Mouse (Mus musculus) neural tube, embryonic 14.5 days (tissue): Measurements from ENCODE around the gene Megf8. TPM values are rescaled to one million over a fixed set of nuclear protein-coding genes. Genes with fewer than 3 reads are reported as not detected.

Experiments
- ATAC-seq: fragments of 200-750 bp; cut with Nextera tagmentation; 2 replicates; pipeline ENCODE4 v1.8.0; 2017; ENCODE audit warnings: low read depth, mild to moderate bottlenecking, moderate TSS enrichment, moderate library complexity
- H3K27ac ChIP-seq: fragments of 300-500 bp; sonication (generic); 2 replicates; pipeline ENCODE4 v1.5.1; 2014; ENCODE audit warnings: low read depth, mild to moderate bottlenecking, control low read depth, low read length, moderate library complexity, mixed read lengths
- H3K27me3 ChIP-seq: fragments of 300-500 bp; sonication (generic); 2 replicates; pipeline ENCODE4 v1.6.1; 2014; ENCODE audit warnings: low read length; ENCODE audit not compliant: control insufficient read depth, insufficient read depth
- H3K36me3 ChIP-seq: fragments of 300-500 bp; sonication (generic); 2 replicates; pipeline ENCODE4 v1.6.1; 2014; ENCODE audit warnings: low read length, mixed read lengths; ENCODE audit not compliant: control insufficient read depth, insufficient read depth
- H3K4me1 ChIP-seq: fragments of 300-500 bp; sonication (generic); 2 replicates; pipeline ENCODE4 v1.6.1; 2014; ENCODE audit warnings: low read length; ENCODE audit not compliant: control insufficient read depth, insufficient read depth
- H3K4me2 ChIP-seq: fragments of 300-500 bp; sonication (generic); 2 replicates; pipeline ENCODE4 v1.6.1; 2014; ENCODE audit warnings: mild to moderate bottlenecking, low read depth, low read length, control low read depth
- H3K4me3 ChIP-seq: fragments of 300-500 bp; sonication (generic); 2 replicates; pipeline ENCODE4 v1.5.1; 2014; ENCODE audit warnings: low read depth, low read length, control low read depth, mixed read lengths
- H3K9ac ChIP-seq: fragments of 300-500 bp; sonication (generic); replicated peaks from 2 replicates; pipeline ENCODE4 v1.6.1; 2014; ENCODE audit warnings: low read depth, mild to moderate bottlenecking, control low read depth, low read length, mixed read lengths
- H3K9me3 ChIP-seq: fragments of 300-500 bp; sonication (generic); 2 replicates; pipeline ENCODE4 v1.6.1; 2016; ENCODE audit warnings: low read length; ENCODE audit not compliant: control insufficient read depth
- WGBS: fragments of 180-500 bp; shearing (Covaris S2); extraction: QIAGEN DNeasy Blood & Tissue Kit; methylation state at CpG from one replicate; pipeline ENCODE4 v1.1.7; 2014; 5-methylcytosine and 5-hydroxymethylcytosine counted together
- polyA plus RNA-seq: library from polyadenylated mRNA; unstranded; fragments of >200 nt; fragmentation: Nextera tagmentation; extraction: Ambion mirVana; gene quantifications from 2 replicates; pipeline ENCODE4 v1.2.1, GENCODE M21; 2014

The Megf8 gene
- polyA plus RNA-seq, 1 experiment from 2014 or later, result 22.6 TPM

- H3K27me3 ChIP-seq, result no peaks in the 10 kb centered on the region
- peak; percentile 21; the same call in 1 of the 2 replicates for ATAC-seq
- no peaks in the 10 kb centered on the region for H3K9me3 ChIP-seq
- no peak overlapping the region for H3K4me2 ChIP-seq
- peaks cover 34% of the 10 kb centered on the region for H3K36me3 ChIP-seq
- H3K27ac ChIP-seq, result no peak overlapping the region
- H3K4me3 ChIP-seq, result no peak overlapping the region
- no peaks in the 10 kb centered on the region for H3K4me1 ChIP-seq
- WGBS, result 81% methylated on average over 12 of the region's 12 CpGs
- H3K9ac ChIP-seq, result no peak overlapping the region
These were observed 17.5 kb downstream of the Megf8 start for GRCm38 (mm10) chr7:25334472-25334871.

DNA sequence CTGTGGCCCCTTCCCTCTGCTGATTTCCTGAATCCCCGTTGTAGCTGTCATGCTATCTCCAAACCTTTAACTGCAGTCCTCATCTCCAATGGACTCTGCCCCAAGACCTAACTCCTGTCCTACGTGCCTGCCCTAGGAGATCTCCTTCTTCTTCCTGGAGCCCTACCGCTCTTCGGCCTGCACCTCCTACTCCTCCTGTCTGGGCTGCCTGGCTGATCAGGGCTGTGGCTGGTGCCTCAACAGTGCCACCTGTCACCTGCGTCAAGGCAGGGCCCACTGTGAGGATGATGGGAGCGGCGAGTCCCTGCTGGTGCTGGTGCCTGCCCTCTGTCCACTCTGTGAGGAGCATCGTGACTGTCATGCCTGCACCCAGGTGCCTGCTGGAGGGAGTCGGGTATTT lies 22.4 kb downstream of the Megf8 start:
- no peak for ATAC-seq
- H3K27ac ChIP-seq, result no peak overlapping the region
- peaks cover 45% of the 10 kb centered on the region for H3K36me3 ChIP-seq
- H3K9ac ChIP-seq, result no peak overlapping the region
- no peak overlapping the region for H3K4me3 ChIP-seq
- no peak overlapping the region for H3K4me2 ChIP-seq
- no peaks in the 10 kb centered on the region for H3K27me3 ChIP-seq
- H3K9me3 ChIP-seq, result no peaks in the 10 kb centered on the region
- H3K4me1 ChIP-seq, result no peaks in the 10 kb centered on the region
- 93% methylated on average over 9 of the region's 9 CpGs for WGBS

DNA sequence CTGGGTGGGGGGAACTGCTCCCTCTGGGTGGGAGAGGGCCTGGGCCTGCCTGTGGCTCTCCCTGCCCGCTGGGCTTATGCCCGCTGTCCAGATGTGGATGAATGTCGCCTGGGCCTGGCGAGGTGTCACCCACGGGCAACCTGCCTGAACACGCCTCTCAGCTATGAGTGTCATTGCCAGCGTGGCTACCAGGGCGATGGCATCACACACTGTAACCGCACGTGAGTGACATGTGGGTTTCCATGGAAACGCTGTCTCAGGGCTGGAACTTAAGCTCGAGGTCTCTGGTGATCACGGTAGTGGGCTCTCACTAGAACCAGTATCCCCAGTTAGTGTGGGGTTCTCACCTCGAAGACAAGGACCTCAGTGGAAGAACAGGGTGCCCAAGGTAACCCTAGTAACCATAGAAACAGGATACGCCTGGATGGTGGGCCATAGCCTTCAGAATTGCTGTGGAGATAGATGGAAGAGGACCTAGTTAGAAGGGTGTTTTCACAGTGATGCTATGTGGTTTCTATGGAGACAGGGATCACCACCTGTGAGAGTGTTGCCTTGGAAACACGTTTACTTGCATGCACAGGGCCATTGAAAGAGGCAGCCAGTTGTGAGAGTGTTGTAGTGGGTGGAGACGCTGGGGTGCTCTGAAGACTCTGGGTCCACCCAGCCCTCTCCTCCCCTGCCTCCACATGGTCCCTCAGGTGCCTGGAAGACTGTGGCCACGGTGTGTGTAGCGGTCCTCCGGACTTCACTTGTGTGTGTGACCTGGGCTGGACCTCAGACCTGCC lies 24.2 kb downstream of the Megf8 start:
- no peak overlapping the region for H3K4me3 ChIP-seq
- H3K9me3 ChIP-seq, result no peaks in the 10 kb centered on the region
- H3K27me3 ChIP-seq, result no peaks in the 10 kb centered on the region
- ATAC-seq, result no peak
- H3K27ac ChIP-seq, result no peak overlapping the region
- WGBS, result 76% methylated on average over 20 of the region's 20 CpGs
- peaks cover 38% of the 10 kb centered on the region for H3K36me3 ChIP-seq
- H3K9ac ChIP-seq, result no peak overlapping the region
- no peak overlapping the region for H3K4me2 ChIP-seq
- H3K4me1 ChIP-seq, result no peaks in the 10 kb centered on the region

GRCm38 (mm10) chr7:25348861-25349260 lies 31.9 kb downstream of the Megf8 start:
- 89% methylated on average over 8 of the region's 8 CpGs for WGBS
- Histone ChIP-seq H3K4me1 (no peaks in the 10 kb centered on the region), H3K4me3 (no peak overlapping the region), H3K27ac (no peak overlapping the region), H3K27me3 (no peaks in the 10 kb centered on the region), H3K4me2 (no peak overlapping the region), H3K9ac (no peak overlapping the region), H3K36me3 (peaks cover 53% of the 10 kb centered on the region), H3K9me3 (no peaks in the 10 kb centered on the region)
- ATAC-seq, result no peak

DNA sequence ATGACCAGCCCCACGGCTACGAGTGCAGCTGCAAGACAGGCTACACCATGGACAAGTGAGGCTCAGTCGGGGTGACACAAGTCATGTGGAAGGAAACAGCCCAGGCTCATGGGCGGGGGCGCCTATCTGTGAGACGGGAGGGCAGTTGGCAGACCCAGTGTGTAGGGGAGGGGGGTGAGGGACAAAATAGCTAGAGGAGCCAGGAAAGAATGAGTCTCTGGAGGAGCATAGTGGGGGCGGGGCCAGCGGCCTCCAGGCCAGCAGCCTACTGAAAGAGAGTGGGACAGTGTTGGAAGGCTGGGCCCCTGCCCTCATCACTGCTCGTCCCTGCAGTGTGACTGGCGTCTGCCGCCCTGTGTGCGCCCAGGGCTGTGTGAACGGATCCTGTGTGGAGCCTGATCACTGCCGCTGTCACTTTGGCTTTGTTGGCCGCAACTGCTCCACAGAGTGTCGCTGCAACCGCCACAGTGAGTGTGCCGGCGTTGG lies 41.8 kb downstream of the Megf8 start:
- Histone ChIP-seq H3K4me2 (no peak overlapping the region), H3K27ac (peak overlapping the region; percentile 16; the same call in 1 of the 2 replicates), H3K27me3 (no peaks in the 10 kb centered on the region), H3K4me3 (no peak overlapping the region), H3K9me3 (no peaks in the 10 kb centered on the region), H3K36me3 (peaks cover 32% of the 10 kb centered on the region), H3K4me1 (0 out of 2 replicates have a peak, but pooled peaks cover 5% of the 10 kb centered on the region), H3K9ac (0 out of 2 replicates have a peak overlapping the region, but pooled peaks have one; percentile 21)
- WGBS, result 37% methylated on average over 19 of the region's 19 CpGs
- ATAC-seq, result peak; percentile 72; the same call in 1 of the 2 replicates

GRCm38 (mm10) chr7:25363151-25363550 lies 46.2 kb downstream of the Megf8 start:
- ATAC-seq, result no peak
- H3K9me3 ChIP-seq, result no peaks in the 10 kb centered on the region
- 87% methylated on average over 19 of the region's 19 CpGs for WGBS
- no peak overlapping the region for H3K27ac ChIP-seq
- no peak overlapping the region for H3K9ac ChIP-seq
- peaks cover 5% of the 10 kb centered on the region for H3K4me1 ChIP-seq
- H3K4me2 ChIP-seq, result no peak overlapping the region
- H3K27me3 ChIP-seq, result peaks cover 9% of the 10 kb centered on the region; the same call in 1 of the 2 replicates
- peaks cover 40% of the 10 kb centered on the region for H3K36me3 ChIP-seq
- H3K4me3 ChIP-seq, result no peak overlapping the region

GRCm38 (mm10) chr7:25363632-25364031 lies 46.7 kb downstream of the Megf8 start:
- H3K4me3 ChIP-seq, result no peak overlapping the region
- no peak overlapping the region for H3K4me2 ChIP-seq
- peaks cover 39% of the 10 kb centered on the region for H3K36me3 ChIP-seq
- no peak overlapping the region for H3K9ac ChIP-seq
- ATAC-seq, result no peak
- peaks cover 14% of the 10 kb centered on the region; the same call in 1 of the 2 replicates for H3K27me3 ChIP-seq
- 95% methylated on average over 17 of the region's 17 CpGs for WGBS
- no peaks in the 10 kb centered on the region for H3K9me3 ChIP-seq
- H3K4me1 ChIP-seq, result peaks cover 2% of the 10 kb centered on the region
- H3K27ac ChIP-seq, result no peak overlapping the region

- Histone ChIP-seq H3K27ac (0 out of 2 replicates have a peak overlapping the region, but pooled peaks have one; percentile 35), H3K4me2 (no peak overlapping the region), H3K9ac (no peak overlapping the region), H3K9me3 (no peaks in the 10 kb centered on the region), H3K36me3 (peaks cover 30% of the 10 kb centered on the region), H3K4me1 (no peaks in the 10 kb centered on the region; the same call in none of the 2 replicates), H3K27me3 (peaks cover 18% of the 10 kb centered on the region; the same call in 1 of the 2 replicates), H3K4me3 (no peak overlapping the region)
- 25% methylated on average over 13 of the region's 13 CpGs for WGBS
- peak; percentile 33; the same call in 1 of the 2 replicates for ATAC-seq
These were observed 49.1 kb downstream of the Megf8 start for GRCm38 (mm10) chr7:25365937-25366625.
